Mouse (Mus musculus) megakaryocyte, embryonic 14.5 days (primary cell): Measurements from ENCODE around the gene Abca5. TPM values are rescaled to one million over a fixed set of nuclear protein-coding genes. Genes with fewer than 3 reads are reported as not detected.

ENCODE experiments used
- H3K27me3 ChIP-seq: replicated peaks from 2 replicates; pipeline ENCODE3; 2012; ENCODE audit warnings: inconsistent platforms
- H3K36me3 ChIP-seq: replicated peaks from 2 replicates; pipeline ENCODE3; 2012; ENCODE audit warnings: low read length, inconsistent platforms, mixed read lengths
- H3K4me1 ChIP-seq: 2 replicates; pipeline ENCODE4 v1.6.1; 2012; ENCODE audit warnings: inconsistent platforms
- H3K4me3 ChIP-seq: replicated peaks from 2 replicates; pipeline ENCODE3; 2012; ENCODE audit warnings: moderate library complexity, mild to moderate bottlenecking, inconsistent platforms
- H3K9me3 ChIP-seq: 2 replicates; pipeline ENCODE4 v1.6.1; 2012; ENCODE audit warnings: inconsistent platforms
- FLI1 ChIP-seq: IDR thresholded peaks from 2 replicates; pipeline ENCODE4 v1.6.1; 2012; ENCODE audit warnings: low read length, inconsistent platforms, mixed read lengths
- GATA1 ChIP-seq: IDR thresholded peaks from 3 replicates; pipeline ENCODE4 v1.6.1; 2012; ENCODE audit warnings: mixed read lengths, low read length, inconsistent platforms, borderline replicate concordance
- polyA plus RNA-seq: library from polyadenylated mRNA; stranded (reverse); fragments of >175 nt; gene quantifications from 2 replicates; pipeline ENCODE4 v1.2.3, GENCODE M21; 2012; ENCODE audit warnings: low replicate concordance; ENCODE audit not compliant: insufficient read depth

Gene Abca5
- polyA plus RNA-seq, 1 experiment = not detected

DNA sequence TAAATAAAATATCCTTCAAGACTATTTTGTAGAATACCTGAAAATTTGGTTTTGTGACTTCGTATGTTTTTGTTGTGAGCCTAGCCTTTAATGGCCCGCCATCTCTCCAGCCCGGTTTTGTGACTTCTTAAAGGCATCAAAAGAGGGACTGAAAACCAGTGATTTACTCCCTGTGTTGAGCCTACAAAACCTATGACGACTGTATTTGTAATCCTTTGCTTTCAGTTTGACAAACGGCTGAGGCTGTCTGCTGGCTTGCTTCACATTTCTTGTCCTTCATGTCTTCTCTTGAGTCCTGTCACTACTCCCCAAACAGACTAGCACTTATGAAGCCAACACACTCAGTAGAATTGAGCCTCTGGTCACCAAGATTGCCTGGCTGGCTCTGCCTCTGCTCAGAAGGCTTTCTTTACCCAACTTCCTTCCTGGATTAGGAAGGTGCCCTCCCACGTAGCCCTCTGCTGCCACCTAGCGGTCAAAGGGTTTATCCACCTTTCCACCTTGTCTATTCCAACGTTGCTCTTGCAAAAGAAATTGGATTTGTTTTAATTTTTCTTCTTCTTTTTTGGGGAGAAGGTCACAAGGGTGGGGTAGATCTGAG is 69.2 kb downstream of the Abca5 start:
- peaks cover 2% of the 10 kb centered on the region for H3K27me3 ChIP-seq
- peak overlapping the region; percentile 88 for H3K4me3 ChIP-seq
- H3K9me3 ChIP-seq = no peaks in the 10 kb centered on the region
- TF ChIP-seq FLI1 (no peak), GATA1 (no peak)
- no peaks in the 10 kb centered on the region for H3K36me3 ChIP-seq
- H3K4me1 ChIP-seq = peaks cover 23% of the 10 kb centered on the region

DNA sequence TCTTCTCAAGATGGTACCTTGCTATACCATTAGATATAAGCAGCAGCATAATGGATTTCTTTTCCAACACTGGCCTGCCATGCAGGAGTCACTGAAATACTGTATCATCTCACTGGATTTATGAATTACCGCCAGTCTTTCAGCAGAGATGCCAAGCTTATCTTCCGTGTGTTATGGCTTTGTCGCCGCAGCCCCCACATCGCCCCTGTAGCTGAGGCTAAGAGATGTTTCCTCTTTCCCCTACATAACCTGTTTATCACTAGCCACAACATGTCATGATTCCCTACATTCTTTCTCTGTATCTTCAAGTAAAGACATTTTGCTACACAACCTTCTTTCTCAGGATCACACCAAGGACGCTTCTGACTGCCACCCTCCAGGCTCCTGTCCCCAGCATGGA is 70.3 kb downstream of the Abca5 start:
- Histone ChIP-seq H3K9me3 (no peaks in the 10 kb centered on the region), H3K4me3 (no peak overlapping the region), H3K4me1 (peaks cover 21% of the 10 kb centered on the region), H3K27me3 (peaks cover 4% of the 10 kb centered on the region), H3K36me3 (no peaks in the 10 kb centered on the region)
- TF ChIP-seq GATA1 = no peak
- TF ChIP-seq FLI1 = no peak

DNA sequence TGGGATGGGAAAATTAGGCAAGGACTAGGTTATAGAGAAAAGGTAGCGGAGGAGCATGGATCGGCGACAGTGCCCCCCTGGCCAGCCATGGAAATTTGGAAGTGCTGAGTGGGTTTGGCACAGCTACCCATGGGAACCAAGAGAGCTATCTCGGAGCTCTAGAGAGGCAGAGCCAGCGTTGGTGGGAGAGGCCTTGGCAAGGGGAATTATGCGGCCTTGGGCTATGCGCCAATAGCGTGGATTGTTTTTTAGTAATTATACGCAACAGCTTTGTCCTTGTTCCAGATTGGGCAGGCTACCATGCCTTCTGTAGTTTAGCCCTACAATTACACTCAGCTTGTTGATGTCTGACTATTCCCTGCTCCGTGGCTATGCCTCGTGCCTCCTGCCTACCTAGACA is 70.8 kb downstream of the Abca5 start:
- Histone ChIP-seq H3K36me3 (no peaks in the 10 kb centered on the region), H3K4me1 (peaks cover 20% of the 10 kb centered on the region), H3K4me3 (no peak overlapping the region), H3K9me3 (no peaks in the 10 kb centered on the region), H3K27me3 (peaks cover 4% of the 10 kb centered on the region)
- no peak for TF ChIP-seq FLI1
- TF ChIP-seq GATA1 = no peak

DNA sequence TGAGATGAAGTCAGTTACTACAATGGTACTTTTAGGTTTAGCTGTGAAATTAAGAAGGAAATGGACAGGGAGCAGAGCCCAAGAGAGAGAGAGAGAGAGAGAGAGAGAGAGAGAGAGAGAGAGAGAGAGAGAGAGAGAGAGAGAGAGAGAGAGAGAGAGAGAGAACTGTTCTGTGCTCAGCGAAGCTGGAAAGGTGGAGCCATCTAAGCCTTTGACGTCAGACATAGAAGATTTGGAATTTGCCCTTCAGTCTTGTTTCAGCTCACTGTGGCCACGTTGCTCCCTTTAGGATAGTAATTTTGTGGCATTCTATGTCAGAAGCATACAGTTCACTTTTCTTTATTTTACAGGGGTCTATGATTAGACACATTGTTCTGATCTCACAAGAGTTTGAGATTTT is 75.6 kb downstream of the Abca5 start:
- Histone ChIP-seq H3K4me3 (no peak overlapping the region), H3K9me3 (peaks cover 12% of the 10 kb centered on the region), H3K4me1 (peaks cover 9% of the 10 kb centered on the region), H3K27me3 (peaks cover 4% of the 10 kb centered on the region), H3K36me3 (no peaks in the 10 kb centered on the region)
- no peak for TF ChIP-seq FLI1
- TF ChIP-seq GATA1 = no peak

DNA sequence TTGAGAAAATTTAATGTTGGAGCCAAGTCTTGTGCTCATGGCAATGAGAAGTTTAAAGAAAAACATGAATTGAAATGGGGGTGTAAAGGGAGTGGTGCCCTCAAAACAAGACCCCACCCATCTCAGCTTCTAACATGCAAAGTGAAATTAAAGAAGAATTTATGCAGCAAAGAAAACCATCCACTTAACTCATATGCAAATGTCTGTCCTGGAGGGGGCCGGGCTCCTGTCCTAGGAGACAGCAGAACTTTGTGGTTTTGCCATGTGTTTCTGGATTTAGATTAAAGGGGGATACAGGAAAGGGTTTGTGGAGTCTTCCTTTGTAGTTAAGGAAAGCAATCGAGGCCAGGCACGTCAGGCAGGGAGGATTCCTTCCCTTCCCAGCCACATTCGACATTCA is 79.6 kb downstream of the Abca5 start:
- no peaks in the 10 kb centered on the region for H3K36me3 ChIP-seq
- TF ChIP-seq GATA1 = no peak
- TF ChIP-seq FLI1 = no peak
- H3K4me3 ChIP-seq = no peak overlapping the region
- H3K4me1 ChIP-seq = peaks cover 5% of the 10 kb centered on the region; the same call in 1 of the 2 replicates
- H3K9me3 ChIP-seq = peaks cover 19% of the 10 kb centered on the region
- no peaks in the 10 kb centered on the region for H3K27me3 ChIP-seq

DNA sequence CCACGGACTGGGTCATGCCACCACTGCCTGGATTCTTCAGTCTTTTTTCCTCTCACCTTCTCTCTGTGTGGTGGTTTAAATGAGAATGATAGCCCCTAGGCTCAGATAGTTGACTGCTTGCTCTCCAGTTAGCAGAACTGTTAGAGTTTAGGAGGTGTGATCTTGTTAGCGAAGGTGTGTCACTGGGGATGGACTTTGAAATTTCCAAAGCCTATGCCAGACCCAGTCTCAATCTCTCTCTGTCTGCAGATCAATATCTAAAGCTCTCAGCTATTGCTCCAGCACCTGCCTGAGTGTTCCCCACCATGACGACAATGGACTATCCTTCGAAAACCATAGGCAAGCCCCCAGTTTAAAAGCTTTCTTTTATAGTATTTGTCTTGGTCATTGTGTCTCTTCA is 80.5 kb downstream of the Abca5 start:
- TF ChIP-seq FLI1 (no peak), GATA1 (no peak)
- peaks cover 19% of the 10 kb centered on the region for H3K9me3 ChIP-seq
- H3K4me3 ChIP-seq = no peak overlapping the region
- no peaks in the 10 kb centered on the region for H3K36me3 ChIP-seq
- no peaks in the 10 kb centered on the region for H3K27me3 ChIP-seq
- peaks cover 5% of the 10 kb centered on the region; the same call in 1 of the 2 replicates for H3K4me1 ChIP-seq

DNA sequence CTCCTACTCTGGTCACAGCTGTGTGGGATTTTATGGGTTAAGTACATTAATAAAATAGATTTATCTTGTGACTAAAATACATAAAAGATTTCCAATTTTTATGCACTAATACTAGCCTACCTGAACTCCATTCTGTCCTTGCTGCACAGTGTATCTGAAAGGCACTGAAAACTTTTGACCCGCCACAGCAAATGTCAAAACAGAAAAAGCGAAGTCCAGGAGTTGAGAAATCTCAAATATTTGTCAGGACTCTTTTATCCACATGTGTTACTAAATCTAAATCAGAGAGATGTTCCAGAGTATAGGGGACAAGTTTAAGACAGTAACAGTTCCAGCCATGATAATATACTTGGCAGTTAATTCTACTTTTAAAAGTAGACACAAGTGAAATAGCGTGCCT is 85.3 kb downstream of the Abca5 start:
- H3K36me3 ChIP-seq = no peaks in the 10 kb centered on the region
- no peaks in the 10 kb centered on the region for H3K4me1 ChIP-seq
- no peak overlapping the region for H3K4me3 ChIP-seq
- H3K27me3 ChIP-seq = no peaks in the 10 kb centered on the region
- H3K9me3 ChIP-seq = peaks cover 13% of the 10 kb centered on the region
- no peak for TF ChIP-seq GATA1
- TF ChIP-seq FLI1 = no peak

DNA sequence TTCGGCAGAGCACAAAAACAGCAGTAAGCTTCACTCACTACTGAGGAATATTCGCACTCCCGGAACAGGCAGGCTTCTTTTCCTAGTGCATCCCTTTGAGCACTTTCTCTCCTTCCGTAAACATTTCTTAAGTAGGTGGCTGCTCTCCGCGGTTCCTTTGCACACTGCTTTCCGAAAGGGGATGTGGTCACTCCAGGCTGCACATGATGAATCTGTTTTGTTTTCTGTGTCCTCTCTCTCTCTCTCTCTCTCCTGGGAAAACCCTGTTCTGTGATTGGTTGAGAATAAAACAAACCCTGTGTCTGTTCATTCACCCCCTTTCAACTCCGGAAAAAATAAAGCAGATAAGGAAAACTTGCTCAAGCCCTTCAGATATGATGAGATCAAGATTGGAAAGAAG is 86.0 kb downstream of the Abca5 start, which contains the start of gene Abca6:
Gene Abca6, minus strand, starts transcription at position 243 of the 400 bp plus-strand sequence.
- Histone ChIP-seq H3K4me3 (no peak within 1 kb of the TSS), H3K4me1 (no peaks in the 10 kb centered on the region), H3K27me3 (no peaks in the 10 kb centered on the region), H3K36me3 (no peaks in the 10 kb centered on the region), H3K9me3 (peaks cover 6% of the 10 kb centered on the region)
- TF ChIP-seq FLI1 (no peak), GATA1 (no peak)

DNA sequence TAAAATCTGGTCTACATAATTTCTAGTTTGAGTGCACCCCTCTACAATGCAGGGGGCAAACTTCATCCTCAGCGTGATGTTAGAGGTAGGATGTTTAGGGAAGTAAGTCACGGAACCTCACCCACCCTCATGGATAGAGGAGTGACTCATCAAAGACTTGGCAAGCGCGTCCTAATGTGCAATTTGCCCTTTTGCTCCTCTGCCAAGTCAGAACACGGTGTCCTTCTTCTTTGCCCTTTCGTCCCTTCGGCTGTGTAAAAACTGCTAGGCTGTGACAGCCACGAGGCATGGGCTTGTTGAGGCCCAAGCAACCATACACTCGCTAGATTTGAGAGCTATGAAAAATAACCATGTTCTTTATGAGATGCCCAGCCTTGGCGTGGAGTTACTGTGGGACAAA is 92.8 kb downstream of the Abca5 start:
- TF ChIP-seq FLI1 (no peak), GATA1 (no peak)
- Histone ChIP-seq H3K4me3 (no peak overlapping the region), H3K4me1 (0 out of 2 replicates have a peak, but pooled peaks cover 3% of the 10 kb centered on the region), H3K9me3 (peaks cover 18% of the 10 kb centered on the region), H3K36me3 (no peaks in the 10 kb centered on the region), H3K27me3 (no peaks in the 10 kb centered on the region)

DNA sequence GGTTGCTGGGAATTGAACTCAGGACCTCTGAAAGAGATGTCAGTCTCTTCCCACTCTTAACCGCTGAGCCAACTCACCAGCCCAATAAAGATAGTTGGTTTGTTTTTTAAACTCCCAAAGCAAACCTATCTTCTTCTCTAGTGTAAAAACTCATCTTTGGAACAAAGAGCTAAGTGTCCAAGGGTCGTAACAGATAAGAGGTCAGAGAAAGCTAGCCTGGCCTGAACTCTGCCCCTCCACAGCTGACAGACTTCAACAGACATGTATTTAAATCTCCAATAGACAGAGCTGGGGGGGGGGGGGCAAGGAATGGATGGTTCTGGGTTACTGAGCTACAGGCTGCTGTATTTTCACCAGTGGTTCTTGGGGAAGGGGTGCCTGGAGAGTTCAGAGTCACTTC is 100.0 kb downstream of the Abca5 start:
- Histone ChIP-seq H3K4me3 (no peak overlapping the region), H3K27me3 (no peaks in the 10 kb centered on the region), H3K9me3 (peaks cover 11% of the 10 kb centered on the region), H3K36me3 (no peaks in the 10 kb centered on the region), H3K4me1 (0 out of 2 replicates have a peak, but pooled peaks cover 3% of the 10 kb centered on the region)
- TF ChIP-seq FLI1 (no peak), GATA1 (no peak)

DNA sequence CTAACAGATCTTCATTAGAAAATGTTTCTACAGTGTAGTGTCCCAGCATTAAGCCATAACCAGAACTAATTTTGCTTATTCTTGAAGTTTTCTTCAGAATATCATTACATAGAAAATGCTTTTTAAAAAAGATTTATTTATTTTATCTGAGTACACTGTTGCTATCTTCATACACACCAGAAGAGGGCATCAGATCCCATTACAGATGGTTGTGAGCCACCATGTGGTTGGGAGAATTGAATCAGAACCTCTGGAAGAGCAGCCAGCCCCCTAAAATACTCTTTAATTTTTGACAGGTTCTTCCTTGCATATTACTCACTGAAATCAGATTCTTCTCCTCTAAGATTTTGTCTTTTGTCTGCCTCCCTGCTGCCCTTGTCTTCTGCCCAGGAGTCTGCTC is 104.5 kb downstream of the Abca5 start:
- no peaks in the 10 kb centered on the region for H3K36me3 ChIP-seq
- no peaks in the 10 kb centered on the region for H3K4me1 ChIP-seq
- no peak for TF ChIP-seq GATA1
- no peak for TF ChIP-seq FLI1
- H3K27me3 ChIP-seq = no peaks in the 10 kb centered on the region
- no peaks in the 10 kb centered on the region for H3K9me3 ChIP-seq
- H3K4me3 ChIP-seq = no peak overlapping the region

Other genes starting within 250 kb of the Abca5 start
- gene Abca8a, start 241.7 kb downstream of the Abca5 start, polyA plus RNA-seq = not detected in 2 replicates
- gene Abca9, start 169.5 kb downstream of the Abca5 start, polyA plus RNA-seq = not detected in 2 replicates
- gene Abca6, start 85.9 kb downstream of the Abca5 start, polyA plus RNA-seq = not detected in 2 replicates
- 0.36 TPM in 1 of 2 replicates, not detected in the other for gene Map2k6, start 61.4 kb upstream of the Abca5 start, polyA plus RNA-seq